Mouse (Mus musculus) lung, embryonic 15.5 days (tissue): Measurements from ENCODE around the gene Cryba4. TPM values are rescaled to one million over a fixed set of nuclear protein-coding genes. Genes with fewer than 3 reads are reported as not detected.

Experiments used
- ATAC-seq: fragments of 200-750 bp; cut with Nextera tagmentation; 2 replicates; pipeline ENCODE4 v1.8.0; 2017; ENCODE audit warnings: moderate number of reproducible peaks, borderline replicate concordance; ENCODE audit not compliant: low FRiP score, low TSS enrichment; ENCODE audit errors: extremely low read depth
- H3K27ac ChIP-seq: fragments of 300-500 bp; sonication (generic); 2 replicates; pipeline ENCODE4 v1.5.1; 2015; ENCODE audit warnings: moderate library complexity, mild to moderate bottlenecking, inconsistent platforms
- H3K27me3 ChIP-seq: fragments of 300-500 bp; sonication (generic); 2 replicates; pipeline ENCODE4 v1.6.1; 2015; ENCODE audit warnings: inconsistent platforms
- H3K36me3 ChIP-seq: fragments of 300-500 bp; sonication (generic); 2 replicates; pipeline ENCODE4 v1.6.1; 2015; ENCODE audit warnings: inconsistent platforms
- H3K4me1 ChIP-seq: fragments of 300-500 bp; sonication (generic); 2 replicates; pipeline ENCODE4 v1.6.1; 2015; ENCODE audit warnings: inconsistent platforms
- H3K4me2 ChIP-seq: fragments of 300-500 bp; sonication (generic); 2 replicates; pipeline ENCODE4 v1.6.1; 2015; ENCODE audit warnings: inconsistent platforms, mild to moderate bottlenecking, moderate library complexity
- H3K4me3 ChIP-seq: fragments of 300-500 bp; sonication (generic); 2 replicates; pipeline ENCODE4 v1.5.1; 2015; ENCODE audit warnings: mild to moderate bottlenecking, inconsistent platforms
- H3K9ac ChIP-seq: fragments of 300-500 bp; sonication (generic); 2 replicates; pipeline ENCODE4 v1.6.1; 2015; ENCODE audit warnings: inconsistent platforms
- H3K9me3 ChIP-seq: fragments of 300-500 bp; sonication (generic); 2 replicates; pipeline ENCODE4 v1.6.1; 2016; ENCODE audit warnings: inconsistent platforms
- WGBS: fragments of 180-500 bp; shearing (Covaris S2); methylation state at CpG from one replicate; pipeline ENCODE4 v1.1.7; 2015; 5-methylcytosine and 5-hydroxymethylcytosine counted together
- polyA plus RNA-seq: library from polyadenylated mRNA; unstranded; fragments of >200 nt; fragmentation: Nextera tagmentation; extraction: Ambion mirVana; gene quantifications from 2 replicates; pipeline ENCODE4 v1.2.1, GENCODE M21; 2015

Cryba4 gene
- polyA plus RNA-seq, 1 experiment from 2014 or later, result 1.6 TPM

- Histone ChIP-seq H3K27me3 (0 out of 2 replicates have a peak, but pooled peaks cover under 1% of the 10 kb centered on the region), H3K36me3 (no peaks in the 10 kb centered on the region), H3K9ac (no peak overlapping the region), H3K4me1 (peaks cover 21% of the 10 kb centered on the region), H3K27ac (no peak overlapping the region), H3K9me3 (no peaks in the 10 kb centered on the region), H3K4me2 (no peak overlapping the region), H3K4me3 (no peak overlapping the region)
- 65% methylated on average over 9 of the region's 9 CpGs for WGBS
- ATAC-seq, result no peak
These were observed 4.1 kb upstream of the Cryba4 start for GRCm38 (mm10) chr5:112256457-112256856.

DNA sequence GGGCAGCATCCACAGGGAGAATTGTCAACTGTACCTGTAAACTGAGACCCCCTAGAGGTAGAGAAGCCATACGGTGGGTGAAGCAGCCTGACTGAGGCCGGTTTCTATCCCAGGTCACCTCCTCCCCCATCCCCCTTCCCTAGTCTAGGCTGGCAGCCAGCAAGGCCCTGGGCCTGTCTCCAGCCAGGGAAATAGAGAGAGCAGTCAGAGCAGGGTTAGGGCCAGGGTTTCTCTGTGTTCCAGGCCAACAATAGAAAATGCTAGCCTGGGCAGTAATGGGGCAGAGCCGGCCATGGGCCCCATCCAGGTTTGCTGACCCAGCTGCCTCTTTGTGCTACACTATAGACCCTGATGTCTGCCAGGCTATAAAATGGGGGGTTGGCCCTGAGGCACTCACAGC, 3.1 kb upstream of the Cryba4 start, which contains the start of gene Crybb1:
Gene Crybb1 (plus strand): TSS at position 390 of the 400 bp plus-strand sequence.
- H3K27me3 ChIP-seq, result 0 out of 2 replicates have a peak, but pooled peaks cover 4% of the 10 kb centered on the region
- ATAC-seq, result no peak
- no peak within 1 kb of the TSS for H3K9ac ChIP-seq

GRCm38 (mm10) chr5:112254282-112254806, 2.0 kb upstream of the Cryba4 start:
- ATAC-seq, result no peak

More for the DNA sequence above, 3.1 kb upstream of the Cryba4 start, which contains the start of gene Crybb1:
- WGBS, result 36% methylated on average over 3 of the region's 3 CpGs
- Histone ChIP-seq H3K9me3 (no peaks in the 10 kb centered on the region), H3K4me2 (no peak within 1 kb of the TSS), H3K27ac (0 out of 2 replicates have a peak within 1 kb of the TSS, but pooled peaks have one; percentile 15), H3K4me1 (peaks cover 21% of the 10 kb centered on the region), H3K4me3 (no peak within 1 kb of the TSS), H3K36me3 (no peaks in the 10 kb centered on the region)

DNA sequence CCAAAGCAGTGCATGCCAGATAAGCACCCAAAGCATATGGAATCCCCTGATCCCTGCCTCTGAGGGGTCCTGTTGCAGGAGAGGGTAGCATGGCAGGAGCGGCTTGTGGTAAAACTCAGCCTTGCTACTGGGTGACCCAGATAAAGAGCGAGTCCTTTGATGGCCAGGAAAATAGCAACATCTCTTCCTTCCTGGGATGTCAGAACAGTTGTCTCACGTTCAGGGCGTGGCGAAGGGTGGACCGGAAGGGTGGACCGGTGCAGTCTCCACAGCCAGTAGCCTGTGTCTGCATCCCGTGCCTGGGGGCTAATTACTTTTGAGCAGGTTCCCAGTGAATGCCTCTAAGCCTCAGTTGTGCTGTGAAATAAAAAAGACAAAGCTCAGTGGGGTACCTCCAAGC, 851 bp upstream of the Cryba4 start:
- 58% methylated on average over 8 of the region's 8 CpGs for WGBS
- Histone ChIP-seq H3K9me3 (no peaks in the 10 kb centered on the region), H3K9ac (no peak overlapping the region), H3K27ac (no peak overlapping the region), H3K27me3 (0 out of 2 replicates have a peak, but pooled peaks cover 6% of the 10 kb centered on the region), H3K36me3 (no peaks in the 10 kb centered on the region), H3K4me2 (no peak overlapping the region), H3K4me3 (no peak overlapping the region), H3K4me1 (peaks cover 21% of the 10 kb centered on the region)
- ATAC-seq, result no peak

More at GRCm38 (mm10) chr5:112254282-112254806, 2.0 kb upstream of the Cryba4 start:
- Histone ChIP-seq H3K27me3 (0 out of 2 replicates have a peak, but pooled peaks cover 4% of the 10 kb centered on the region), H3K4me3 (no peak overlapping the region), H3K9ac (no peak overlapping the region), H3K27ac (no peak overlapping the region), H3K4me2 (no peak overlapping the region), H3K4me1 (peaks cover 21% of the 10 kb centered on the region), H3K9me3 (no peaks in the 10 kb centered on the region), H3K36me3 (no peaks in the 10 kb centered on the region)
- 39% methylated on average over 7 of the region's 7 CpGs for WGBS

GRCm38 (mm10) chr5:112249106-112249505, 3.2 kb downstream of the Cryba4 start:
- Histone ChIP-seq H3K4me1 (peaks cover 4% of the 10 kb centered on the region), H3K9me3 (no peaks in the 10 kb centered on the region), H3K27me3 (peaks cover 6% of the 10 kb centered on the region; the same call in 1 of the 2 replicates), H3K4me2 (no peak overlapping the region), H3K36me3 (no peaks in the 10 kb centered on the region), H3K27ac (no peak overlapping the region), H3K4me3 (no peak overlapping the region), H3K9ac (no peak overlapping the region)
- 88% methylated on average over 11 of the region's 11 CpGs for WGBS
- ATAC-seq, result no peak

- Histone ChIP-seq H3K4me2 (no peak overlapping the region), H3K27ac (no peak overlapping the region), H3K4me1 (no peaks in the 10 kb centered on the region), H3K9ac (no peak overlapping the region), H3K36me3 (no peaks in the 10 kb centered on the region), H3K4me3 (no peak overlapping the region), H3K9me3 (no peaks in the 10 kb centered on the region), H3K27me3 (peaks cover 6% of the 10 kb centered on the region; the same call in 1 of the 2 replicates)
- ATAC-seq, result no peak
- WGBS, result 34% methylated on average over 8 of the region's 8 CpGs
These were observed 4.9 kb downstream of the Cryba4 start for GRCm38 (mm10) chr5:112247399-112247798.

GRCm38 (mm10) chr5:112244890-112245615, 7.3 kb downstream of the Cryba4 start:
- no peak for ATAC-seq
- Histone ChIP-seq H3K9me3 (no peaks in the 10 kb centered on the region), H3K4me1 (no peaks in the 10 kb centered on the region), H3K27me3 (peaks cover 3% of the 10 kb centered on the region; the same call in 1 of the 2 replicates), H3K9ac (no peak overlapping the region), H3K4me3 (no peak overlapping the region), H3K27ac (no peak overlapping the region), H3K36me3 (no peaks in the 10 kb centered on the region), H3K4me2 (no peak overlapping the region)
- WGBS, result 32% methylated on average over 8 of the region's 8 CpGs

DNA sequence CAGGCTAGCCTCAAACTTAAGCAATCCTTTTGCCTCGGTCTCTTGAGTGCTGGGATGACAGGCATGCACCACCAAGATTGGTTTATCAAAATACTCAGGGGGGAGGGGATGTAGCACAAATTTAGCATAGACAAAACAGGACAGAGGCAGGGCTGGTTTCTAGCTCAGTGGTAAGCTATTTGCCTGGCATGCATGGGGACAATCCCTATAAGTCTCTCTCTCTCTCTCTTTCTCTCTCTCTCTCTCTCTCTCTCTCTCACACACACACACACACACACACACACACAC, 8.1 kb downstream of the Cryba4 start:
- H3K4me3 ChIP-seq, result no peak overlapping the region
- H3K27ac ChIP-seq, result no peak overlapping the region
- H3K4me1 ChIP-seq, result no peaks in the 10 kb centered on the region
- no peak overlapping the region for H3K4me2 ChIP-seq
- H3K9me3 ChIP-seq, result no peaks in the 10 kb centered on the region
- 46% methylated on average over 1 of the region's 1 CpGs for WGBS
- no peaks in the 10 kb centered on the region for H3K36me3 ChIP-seq
- ATAC-seq, result no peak
- no peak overlapping the region for H3K9ac ChIP-seq
- H3K27me3 ChIP-seq, result peaks cover 3% of the 10 kb centered on the region; the same call in 1 of the 2 replicates

- no peak for ATAC-seq
- Histone ChIP-seq H3K9me3 (no peaks in the 10 kb centered on the region), H3K4me2 (no peak overlapping the region), H3K27me3 (no peaks in the 10 kb centered on the region; the same call in 1 of the 2 replicates), H3K4me3 (no peak overlapping the region), H3K4me1 (no peaks in the 10 kb centered on the region), H3K27ac (no peak overlapping the region), H3K36me3 (no peaks in the 10 kb centered on the region), H3K9ac (no peak overlapping the region)
- 48% methylated on average over 10 of the region's 10 CpGs for WGBS
These were observed 8.6 kb downstream of the Cryba4 start for GRCm38 (mm10) chr5:112243539-112244274.

DNA sequence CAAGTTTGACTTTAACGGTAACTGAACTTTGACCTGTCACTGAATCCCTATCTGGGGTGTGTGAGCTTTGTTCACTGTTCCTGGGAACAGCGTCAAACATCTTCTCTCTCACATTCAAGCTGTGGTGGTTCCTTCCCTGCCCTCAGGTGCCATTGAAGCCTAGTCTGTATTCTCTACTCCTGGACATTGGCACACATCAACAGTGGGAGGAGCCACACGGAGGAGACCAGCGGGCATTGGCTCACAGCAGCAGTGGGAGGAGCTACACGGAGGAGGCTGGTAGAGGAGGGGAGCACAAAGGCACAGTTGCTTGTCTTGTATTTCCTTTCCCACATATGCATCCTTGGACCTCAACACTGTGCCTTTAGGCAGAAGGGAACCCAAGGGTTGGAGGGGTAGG, 9.3 kb downstream of the Cryba4 start:
- WGBS, result 44% methylated on average over 5 of the region's 5 CpGs
- Histone ChIP-seq H3K9ac (no peak overlapping the region), H3K27me3 (no peaks in the 10 kb centered on the region; the same call in 1 of the 2 replicates), H3K27ac (no peak overlapping the region), H3K4me2 (no peak overlapping the region), H3K4me1 (no peaks in the 10 kb centered on the region), H3K4me3 (no peak overlapping the region), H3K36me3 (no peaks in the 10 kb centered on the region), H3K9me3 (no peaks in the 10 kb centered on the region)
- ATAC-seq, result no peak

GRCm38 (mm10) chr5:112242361-112242778, 9.9 kb downstream of the Cryba4 start:
- H3K36me3 ChIP-seq, result no peaks in the 10 kb centered on the region
- 44% methylated on average over 5 of the region's 5 CpGs for WGBS
- H3K4me2 ChIP-seq, result no peak overlapping the region
- H3K27me3 ChIP-seq, result peaks cover 3% of the 10 kb centered on the region; the same call in 1 of the 2 replicates
- no peak overlapping the region for H3K4me3 ChIP-seq
- no peak overlapping the region for H3K27ac ChIP-seq
- no peaks in the 10 kb centered on the region for H3K9me3 ChIP-seq
- ATAC-seq, result no peak
- no peaks in the 10 kb centered on the region for H3K4me1 ChIP-seq
- H3K9ac ChIP-seq, result no peak overlapping the region

GRCm38 (mm10) chr5:112241849-112242248, 10.5 kb downstream of the Cryba4 start:
- WGBS, result 64% methylated on average over 2 of the region's 2 CpGs
- no peak overlapping the region for H3K9ac ChIP-seq
- no peaks in the 10 kb centered on the region for H3K9me3 ChIP-seq
- no peaks in the 10 kb centered on the region for H3K36me3 ChIP-seq
- no peak for ATAC-seq
- no peak overlapping the region for H3K27ac ChIP-seq
- H3K4me1 ChIP-seq, result no peaks in the 10 kb centered on the region
- H3K27me3 ChIP-seq, result peaks cover 3% of the 10 kb centered on the region; the same call in 1 of the 2 replicates
- no peak overlapping the region for H3K4me3 ChIP-seq
- no peak overlapping the region for H3K4me2 ChIP-seq
